Mouse (Mus musculus): Measurements from ENCODE around the gene Arih1. TPM values are rescaled to one million over a fixed set of nuclear protein-coding genes. Genes with fewer than 3 reads are reported as not detected.

The Arih1 gene
- 5.2 and 6.1 TPM in 2 replicates for polyA plus RNA-seq (2015; fragmentation: Nextera tagmentation; extraction: Ambion mirVana)

- Histone ChIP-seq H3K4me1 (replicated peaks) (peaks cover 32% of the 10 kb centered on the region), H3K9me3 (replicated peaks) (no peaks in the 10 kb centered on the region), H3K27me3 (no peaks in the 10 kb centered on the region), H3K36me3 (no peaks in the 10 kb centered on the region), H3K4me2 (peak within 1 kb of the TSS; percentile 83), H3K27ac (peak within 1 kb of the TSS; percentile 99), H3K9ac (peak within 1 kb of the TSS; percentile 97), H3K4me3 (replicated peaks) (peak within 1 kb of the TSS; percentile 99)
- ATAC-seq (ENCODE audit: low read depth) (peak; percentile 94), DNase-seq (peak; percentile 98)
- under 1% methylated on average over 55 of the region's 56 CpGs for WGBS (ENCODE audit: insufficient replicate concordance)
Observed at GRCm38 (mm10) chr9:59486549-59487065, at the start of gene Arih1. Arih1 (minus strand) TSS chr9:59486618.

GRCm38 (mm10) chr9:59533889-59534288 lies 47.5 kb upstream of the Arih1 start:
- Histone ChIP-seq H3K27me3 (no peaks in the 10 kb centered on the region), H3K36me3 (no peaks in the 10 kb centered on the region), H3K9ac (no peak overlapping the region), H3K9me3 (replicated peaks) (no peaks in the 10 kb centered on the region), H3K4me3 (replicated peaks) (no peak overlapping the region), H3K4me1 (replicated peaks) (peaks cover 1% of the 10 kb centered on the region), H3K4me2 (no peak overlapping the region), H3K27ac (no peak overlapping the region)
- DNase-seq = no peak
- 59% methylated on average over 4 of the region's 4 CpGs for WGBS (ENCODE audit: insufficient replicate concordance)
- ATAC-seq (ENCODE audit: low read depth) = no peak

- no peak for DNase-seq
- Histone ChIP-seq H3K4me1 (replicated peaks) (no peaks in the 10 kb centered on the region), H3K9ac (no peak overlapping the region), H3K27me3 (no peaks in the 10 kb centered on the region), H3K9me3 (replicated peaks) (no peaks in the 10 kb centered on the region), H3K4me3 (replicated peaks) (no peak overlapping the region), H3K4me2 (no peak overlapping the region), H3K27ac (no peak overlapping the region), H3K36me3 (no peaks in the 10 kb centered on the region)
- 56% methylated on average over 2 of the region's 2 CpGs for whole genome bisulfite sequencing (ENCODE audit: insufficient replicate concordance)
- no peak for ATAC-seq (ENCODE audit: low read depth)
Observed at GRCm38 (mm10) chr9:59533422-59533821, 47.0 kb upstream of the Arih1 start.

- no peaks in the 10 kb centered on the region for H3K27me3 ChIP-seq
- no peak for DNase-seq
- H3K4me1 ChIP-seq (replicated peaks) = 0 out of 2 replicates have a peak, but pooled peaks cover 3% of the 10 kb centered on the region
- no peak overlapping the region for H3K9ac ChIP-seq
- no peak for ATAC-seq (ENCODE audit: low read depth)
- H3K4me3 ChIP-seq (replicated peaks) = no peak overlapping the region
- no peak overlapping the region for H3K4me2 ChIP-seq
- no peak overlapping the region for H3K27ac ChIP-seq
- no peaks in the 10 kb centered on the region for H3K36me3 ChIP-seq
- H3K9me3 ChIP-seq (replicated peaks) = no peaks in the 10 kb centered on the region
- WGBS (ENCODE audit: insufficient replicate concordance) = 54% methylated on average over 5 of the region's 5 CpGs
Observed at GRCm38 (mm10) chr9:59531645-59532044, 45.2 kb upstream of the Arih1 start.

GRCm38 (mm10) chr9:59528274-59528673 lies 41.9 kb upstream of the Arih1 start:
- Histone ChIP-seq H3K4me2 (no peak overlapping the region), H3K9me3 (replicated peaks) (no peaks in the 10 kb centered on the region), H3K4me1 (replicated peaks) (0 out of 2 replicates have a peak, but pooled peaks cover 3% of the 10 kb centered on the region), H3K9ac (no peak overlapping the region), H3K4me3 (replicated peaks) (no peak overlapping the region), H3K27ac (no peak overlapping the region), H3K36me3 (no peaks in the 10 kb centered on the region), H3K27me3 (no peaks in the 10 kb centered on the region)
- ATAC-seq (ENCODE audit: low read depth) (no peak), DNase-seq (no peak)
- WGBS (ENCODE audit: insufficient replicate concordance) = 60% methylated on average over 2 of the region's 2 CpGs

GRCm38 (mm10) chr9:59527580-59527979 lies 41.2 kb upstream of the Arih1 start:
- no peaks in the 10 kb centered on the region for H3K27me3 ChIP-seq

GRCm38 (mm10) chr9:59526727-59527126 lies 40.3 kb upstream of the Arih1 start:
- WGBS (ENCODE audit: insufficient replicate concordance) = 20% methylated on average over 6 of the region's 6 CpGs
- Histone ChIP-seq H3K4me1 (replicated peaks) (peaks cover 9% of the 10 kb centered on the region), H3K27me3 (no peaks in the 10 kb centered on the region), H3K4me2 (no peak overlapping the region), H3K4me3 (replicated peaks) (no peak overlapping the region), H3K36me3 (no peaks in the 10 kb centered on the region), H3K9ac (no peak overlapping the region), H3K9me3 (replicated peaks) (no peaks in the 10 kb centered on the region), H3K27ac (no peak overlapping the region)
- DNase-seq = no peak
- ATAC-seq (ENCODE audit: low read depth) = no peak

More at GRCm38 (mm10) chr9:59527580-59527979, 41.2 kb upstream of the Arih1 start:
- no peak overlapping the region for H3K27ac ChIP-seq
- H3K9me3 ChIP-seq (replicated peaks) = no peaks in the 10 kb centered on the region
- H3K4me3 ChIP-seq (replicated peaks) = no peak overlapping the region
- H3K4me1 ChIP-seq (replicated peaks) = peaks cover 9% of the 10 kb centered on the region
- no peak overlapping the region for H3K4me2 ChIP-seq
- no peak overlapping the region for H3K9ac ChIP-seq
- WGBS (ENCODE audit: insufficient replicate concordance) = 79% methylated on average over 3 of the region's 3 CpGs
- H3K36me3 ChIP-seq = no peaks in the 10 kb centered on the region
- ATAC-seq (ENCODE audit: low read depth) = no peak
- no peak for DNase-seq

- Histone ChIP-seq H3K27ac (no peak overlapping the region; the same call in 1 of the 2 replicates), H3K9ac (no peak overlapping the region), H3K4me2 (no peak overlapping the region), H3K4me3 (replicated peaks) (no peak overlapping the region), H3K4me1 (replicated peaks) (peaks cover 9% of the 10 kb centered on the region), H3K9me3 (replicated peaks) (no peaks in the 10 kb centered on the region), H3K27me3 (no peaks in the 10 kb centered on the region), H3K36me3 (no peaks in the 10 kb centered on the region)
- 9% methylated on average over 4 of the region's 4 CpGs for WGBS (ENCODE audit: insufficient replicate concordance)
- DNase-seq = no peak
- ATAC-seq (ENCODE audit: low read depth) = no peak
Observed at GRCm38 (mm10) chr9:59522906-59523305, 36.5 kb upstream of the Arih1 start.

- peaks cover 6% of the 10 kb centered on the region for H3K4me1 ChIP-seq (replicated peaks)
- DNase-seq (no peak), ATAC-seq (ENCODE audit: low read depth) (no peak)
- H3K27me3 ChIP-seq = 0 out of 2 replicates have a peak, but pooled peaks cover 6% of the 10 kb centered on the region
- H3K4me2 ChIP-seq = no peak overlapping the region
- 62% methylated on average over 2 of the region's 2 CpGs for WGBS (ENCODE audit: insufficient replicate concordance)
- H3K36me3 ChIP-seq = no peaks in the 10 kb centered on the region
- no peak overlapping the region for H3K4me3 ChIP-seq (replicated peaks)
- H3K9ac ChIP-seq = no peak overlapping the region
- no peaks in the 10 kb centered on the region for H3K9me3 ChIP-seq (replicated peaks)
- no peak overlapping the region for H3K27ac ChIP-seq
Observed at GRCm38 (mm10) chr9:59519396-59519795, 33.0 kb upstream of the Arih1 start.

- Histone ChIP-seq H3K9ac (no peak overlapping the region), H3K27ac (no peak overlapping the region), H3K4me3 (replicated peaks) (no peak overlapping the region), H3K4me2 (no peak overlapping the region), H3K4me1 (replicated peaks) (peaks cover 6% of the 10 kb centered on the region), H3K36me3 (no peaks in the 10 kb centered on the region), H3K27me3 (0 out of 2 replicates have a peak, but pooled peaks cover 6% of the 10 kb centered on the region), H3K9me3 (replicated peaks) (no peaks in the 10 kb centered on the region)
- 61% methylated on average over 5 of the region's 5 CpGs for WGBS (ENCODE audit: insufficient replicate concordance)
- ATAC-seq (ENCODE audit: low read depth) (no peak), DNase-seq (no peak)
Observed at GRCm38 (mm10) chr9:59518976-59519375, 32.6 kb upstream of the Arih1 start.

- Histone ChIP-seq H3K36me3 (no peaks in the 10 kb centered on the region), H3K4me3 (replicated peaks) (no peak overlapping the region), H3K4me1 (replicated peaks) (no peaks in the 10 kb centered on the region), H3K27ac (no peak overlapping the region), H3K9ac (no peak overlapping the region), H3K27me3 (0 out of 2 replicates have a peak, but pooled peaks cover 6% of the 10 kb centered on the region), H3K9me3 (replicated peaks) (no peaks in the 10 kb centered on the region), H3K4me2 (no peak overlapping the region)
- 50% methylated on average over 7 of the region's 7 CpGs for WGBS (ENCODE audit: insufficient replicate concordance)
- ATAC-seq (ENCODE audit: low read depth) (no peak), DNase-seq (no peak)
Observed at GRCm38 (mm10) chr9:59517127-59517526, 30.7 kb upstream of the Arih1 start.

GRCm38 (mm10) chr9:59515069-59515468 lies 28.7 kb upstream of the Arih1 start:
- no peaks in the 10 kb centered on the region for H3K36me3 ChIP-seq
- H3K27me3 ChIP-seq = 0 out of 2 replicates have a peak, but pooled peaks cover 6% of the 10 kb centered on the region
- DNase-seq = no peak
- no peak overlapping the region for H3K4me2 ChIP-seq
- H3K4me1 ChIP-seq (replicated peaks) = no peaks in the 10 kb centered on the region
- WGBS (ENCODE audit: insufficient replicate concordance) = 22% methylated on average over 3 of the region's 3 CpGs
- H3K9ac ChIP-seq = no peak overlapping the region
- no peaks in the 10 kb centered on the region for H3K9me3 ChIP-seq (replicated peaks)
- no peak for ATAC-seq (ENCODE audit: low read depth)
- no peak overlapping the region for H3K27ac ChIP-seq
- no peak overlapping the region for H3K4me3 ChIP-seq (replicated peaks)

Measured in liver, embryonic 13.5 days (tissue).